Comparison of ENCODE assay signal across 26 mouse cellular contexts in the genomic region with DNA sequence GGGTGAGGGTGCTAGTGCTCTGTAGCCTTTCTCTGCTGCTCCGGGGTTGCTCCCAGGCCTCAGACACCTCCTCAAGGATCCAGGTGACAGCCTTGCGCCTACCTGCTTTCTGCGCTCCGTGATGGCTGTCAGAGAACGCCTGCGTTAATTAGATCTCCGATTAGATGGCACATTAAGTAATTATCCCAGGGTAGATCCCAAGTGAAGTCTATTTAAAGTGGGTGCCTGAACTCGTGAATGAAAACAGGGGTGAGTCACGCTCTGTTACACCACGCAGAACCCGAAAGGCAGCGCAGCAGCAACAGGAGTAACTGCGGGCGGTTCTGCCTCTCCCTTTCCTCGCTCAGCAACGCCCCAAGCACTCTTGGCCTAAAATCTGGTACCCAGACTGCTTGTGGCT.
DNase-seq lines count a peak whose midpoint lies in the region; ATAC-seq and TF ChIP-seq lines count a peak whose summit lies in the region.
"Had no signal": no experiment of that assay in that cellular context is flagged by ENCODE, and none has a peak within 500 bp of the region (broad histone marks: within the 10 kb centered on the region; RNA-seq: fewer than 3 reads in every experiment).

No protein-coding gene starts in this region.

- H3K9me3 ChIP-seq in forebrain, postnatal 0 days (ENCODE audit: low read length) = no peaks in the 10 kb centered on the region
- no peaks in the 10 kb centered on the region for H3K9me3 ChIP-seq in forebrain, embryonic 14.5 days (replicated peaks; ENCODE audit: control insufficient read depth, low read length)
- no peaks in the 10 kb centered on the region for H3K9me3 ChIP-seq in ES-Bruce4 (replicated peaks; ENCODE audit: control insufficient read depth, insufficient read depth, low read length, poor library complexity, severe bottlenecking)
- H3K9me3 ChIP-seq: heart, embryonic 12.5 days; hindbrain, embryonic 15.5 days; limb, embryonic 15.5 days; liver, embryonic 13.5 days; midbrain, embryonic 13.5 days; neural tube, embryonic 13.5 days had no signal

- TF ChIP-seq EP300 in ES-Bruce4 (IDR thresholded peaks at IDR 0.05; ENCODE audit: insufficient read depth, low read depth, low read length) = no peak

- intact Hi-C loops in left cerebral cortex, postnatal 10 days (cut with DNase I) = loop anchor here (5.0 to 10.0 kb wide), 3 partner anchors 230 to 1717 kb away; no protein-coding TSS in a partner anchor

- no peak for TF ChIP-seq POLR2A in ES-Bruce4 (IDR thresholded peaks at IDR 0.05; ENCODE audit: insufficient read depth, low read length)

- ATAC-seq in forebrain, postnatal 0 days = peak; percentile 66; the same call in 1 of the 2 replicates
- ATAC-seq in forebrain, embryonic 14.5 days = no peak
- ATAC-seq in megakaryocyte progenitor cell, adult 5-6 weeks (replicated peaks; ENCODE audit: poor library complexity) = no peak
- ATAC-seq: forebrain, embryonic 16.5 days; inflammation-experienced regulatory T-cells, adult 6 months; lung, postnatal 0 days had no signal

- no peak overlapping the region for H3K4me3 ChIP-seq in forebrain, postnatal 0 days (ENCODE audit: low read depth, low read length)
- no peak overlapping the region for H3K4me3 ChIP-seq in forebrain, embryonic 14.5 days (ENCODE audit: low read depth, low read length)
- peak overlapping the region; percentile 13; the same call in 1 of the 2 replicates for H3K4me3 ChIP-seq in ES-Bruce4 (ENCODE audit: low read depth, low read length)
- H3K4me3 ChIP-seq: heart, adult 2 months; heart, embryonic 12.5 days; hindbrain, embryonic 15.5 days; layer of hippocampus, adult 2 months; limb, embryonic 15.5 days; liver, embryonic 13.5 days; midbrain, embryonic 13.5 days; neural tube, embryonic 13.5 days had no signal

- no peak overlapping the region for H3K27ac ChIP-seq in forebrain, postnatal 0 days (ENCODE audit: low read depth, low read length)
- H3K27ac ChIP-seq in forebrain, embryonic 14.5 days (ENCODE audit: low read depth, low read length) = no peak overlapping the region
- no peak overlapping the region for H3K27ac ChIP-seq in ES-Bruce4 (ENCODE audit: insufficient read depth, low read length)
- H3K27ac ChIP-seq: heart, adult 2 months; hindbrain, embryonic 15.5 days; layer of hippocampus, adult 2 months; limb, embryonic 15.5 days; liver, embryonic 13.5 days; midbrain, embryonic 13.5 days; neural tube, embryonic 13.5 days had no signal

- no peak overlapping the region for H3K9ac ChIP-seq in forebrain, postnatal 0 days
- H3K9ac ChIP-seq in forebrain, embryonic 14.5 days (ENCODE audit: low read length) = no peak overlapping the region
- no peak overlapping the region for H3K9ac ChIP-seq in ES-Bruce4 (ENCODE audit: low read depth, poor library complexity, severe bottlenecking)
- H3K9ac ChIP-seq: heart, embryonic 12.5 days; hindbrain, embryonic 15.5 days; limb, embryonic 15.5 days; liver, embryonic 13.5 days; midbrain, embryonic 13.5 days; neural tube, embryonic 13.5 days had no signal

- DNase-seq in forebrain, postnatal 0 days = peak; percentile 20
- no peak for DNase-seq in forebrain, embryonic 14.5 days (ENCODE audit: low spot score)
- DNase-seq in left cerebral cortex, adult 9 months (ENCODE audit: low spot score in 2 of 2) = peak; percentile 3 to 53
- no peak for DNase-seq in left cerebral cortex, postnatal 10 days (ENCODE audit: extremely low spot score in 1 of 2, low spot score in 2 of 2)
- peak; percentile 28 for DNase-seq in telencephalon, adult 2 months (ENCODE audit: low read depth, low spot score)
- DNase-seq: adrenal gland, postnatal 25 days; cerebellum, adult 18-20 months; cerebellum, postnatal 14 days; heart, adult 2 months; heart, postnatal 4 days; kidney, adult 11 months; kidney, postnatal 36 days; liver, embryonic 13.5 days; lung, adult 18-20 months; lung, postnatal 4 days had no signal

- H3K4me2 ChIP-seq in forebrain, postnatal 0 days (ENCODE audit: low read depth) = no peak overlapping the region
- H3K4me2 ChIP-seq in forebrain, embryonic 14.5 days (ENCODE audit: low read length) = no peak overlapping the region
- H3K4me2 ChIP-seq: heart, embryonic 12.5 days; hindbrain, embryonic 15.5 days; limb, embryonic 15.5 days; liver, embryonic 13.5 days; midbrain, embryonic 13.5 days; neural tube, embryonic 13.5 days had no signal

- H3K27me3 ChIP-seq in forebrain, postnatal 0 days (ENCODE audit: insufficient read depth, low read length) = no peaks in the 10 kb centered on the region
- no peaks in the 10 kb centered on the region for H3K27me3 ChIP-seq in forebrain, embryonic 14.5 days (replicated peaks; ENCODE audit: control insufficient read depth, insufficient read depth, low read length)
- H3K27me3 ChIP-seq in ES-Bruce4 (ENCODE audit: control insufficient read depth, insufficient read depth, low read length, poor library complexity, severe bottlenecking) = no peaks in the 10 kb centered on the region
- H3K27me3 ChIP-seq: heart, embryonic 12.5 days; hindbrain, embryonic 15.5 days; limb, embryonic 15.5 days; liver, embryonic 13.5 days; midbrain, embryonic 13.5 days; neural tube, embryonic 13.5 days had no signal

- 77% methylated on average over 16 of the region's 16 CpGs for WGBS in forebrain, postnatal 0 days
- WGBS in forebrain, embryonic 14.5 days = 85% methylated on average over 16 of the region's 16 CpGs

- no peaks in the 10 kb centered on the region for H3K36me3 ChIP-seq in forebrain, postnatal 0 days (ENCODE audit: insufficient read depth)
- H3K36me3 ChIP-seq in forebrain, embryonic 14.5 days (ENCODE audit: control insufficient read depth, insufficient read depth, low read length) = no peaks in the 10 kb centered on the region
- H3K36me3 ChIP-seq in ES-Bruce4 (ENCODE audit: control insufficient read depth, insufficient read depth, low read length, poor library complexity, severe bottlenecking) = no peaks in the 10 kb centered on the region
- H3K36me3 ChIP-seq: heart, embryonic 12.5 days; hindbrain, embryonic 15.5 days; limb, embryonic 15.5 days; liver, embryonic 13.5 days; midbrain, embryonic 13.5 days; neural tube, embryonic 13.5 days had no signal

- H3K4me1 ChIP-seq in forebrain, postnatal 0 days (ENCODE audit: insufficient read depth) = no peaks in the 10 kb centered on the region
- H3K4me1 ChIP-seq in forebrain, embryonic 14.5 days (ENCODE audit: control insufficient read depth, insufficient read depth, low read length) = no peaks in the 10 kb centered on the region
- H3K4me1 ChIP-seq in ES-Bruce4 (ENCODE audit: control insufficient read depth, insufficient read depth, low read length) = no peaks in the 10 kb centered on the region
- H3K4me1 ChIP-seq: hindbrain, embryonic 15.5 days; liver, embryonic 13.5 days; midbrain, embryonic 13.5 days; neural tube, embryonic 13.5 days had no signal

- no peak for TF ChIP-seq CTCF in forebrain, postnatal 0 days (IDR thresholded peaks at IDR 0.05; ENCODE audit: low read depth)
- TF ChIP-seq CTCF in ES-Bruce4 (IDR thresholded peaks at IDR 0.05; ENCODE audit: low read depth, low read length) = no peak

Comparison
In these comparisons a context has a peak if more than half of its experiments do, and no peak if none do; other contexts are left out.
1. DNase-seq: peak in forebrain, postnatal 0 days (single experiment), left cerebral cortex, adult 9 months (2 of 2) and telencephalon, adult 2 months (single experiment); none in forebrain, embryonic 14.5 days (single experiment) and left cerebral cortex, postnatal 10 days (0 of 2).